Mouse (Mus musculus) c-Kit-positive CD71-negative TER-119-negative erythroid progenitor cells, embryonic 14.5 days (primary cell): ENCODE measurements around the gene Rab43.
A peak's percentile ranks its signal among the peaks of the same experiment; 100 is the strongest.
"Not testable (repeated sequence)": the region's sequence is repeated elsewhere in the genome, so short reads cannot be mapped to it uniquely, and the experiment has no call there.

Experiments used
- DNase-seq: peaks from one replicate; pipeline ENCODE4 v3.0.0-alpha.2; 2013; ENCODE audit warnings: low read depth

The Rab43 gene

DNA sequence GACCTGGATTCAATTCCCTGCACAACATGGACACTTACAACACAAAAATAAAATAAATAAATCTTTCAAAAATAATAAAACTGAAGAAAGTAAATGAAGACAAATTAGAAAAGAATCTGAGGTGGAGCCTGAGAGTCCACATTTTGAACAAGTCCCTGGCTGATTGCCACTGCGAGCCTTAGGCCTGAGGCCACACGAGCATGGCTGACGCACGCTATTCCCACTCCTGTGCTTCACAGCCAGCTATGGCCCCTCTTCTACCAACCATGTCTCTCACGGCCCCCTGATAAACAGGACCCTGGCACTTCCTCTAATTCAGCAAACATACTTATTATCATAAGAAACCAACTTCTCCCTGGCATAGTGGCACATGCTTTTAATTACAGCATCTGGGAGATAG is 25.3 kb downstream of the Rab43 start:
- DNase-seq: no peak

DNA sequence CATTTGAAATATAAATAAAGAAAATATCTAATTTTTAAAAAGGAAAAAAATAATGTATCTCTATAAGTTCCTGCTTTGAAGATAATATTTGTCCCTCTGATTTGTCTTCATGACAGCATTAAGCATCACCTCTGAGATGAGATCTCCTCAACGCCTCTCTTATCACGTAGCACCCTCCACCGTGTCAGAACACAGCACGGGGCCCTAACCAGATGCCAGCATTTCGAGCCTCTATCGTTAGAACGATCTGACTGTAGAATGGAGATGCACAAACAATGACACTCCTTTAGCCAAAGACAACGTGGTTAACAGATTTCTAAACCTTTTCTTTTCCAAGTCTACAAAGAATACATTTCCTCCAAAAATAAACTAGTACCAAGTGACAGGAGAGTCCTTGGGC is 27.9 kb downstream of the Rab43 start:
- no peak for DNase-seq

DNA sequence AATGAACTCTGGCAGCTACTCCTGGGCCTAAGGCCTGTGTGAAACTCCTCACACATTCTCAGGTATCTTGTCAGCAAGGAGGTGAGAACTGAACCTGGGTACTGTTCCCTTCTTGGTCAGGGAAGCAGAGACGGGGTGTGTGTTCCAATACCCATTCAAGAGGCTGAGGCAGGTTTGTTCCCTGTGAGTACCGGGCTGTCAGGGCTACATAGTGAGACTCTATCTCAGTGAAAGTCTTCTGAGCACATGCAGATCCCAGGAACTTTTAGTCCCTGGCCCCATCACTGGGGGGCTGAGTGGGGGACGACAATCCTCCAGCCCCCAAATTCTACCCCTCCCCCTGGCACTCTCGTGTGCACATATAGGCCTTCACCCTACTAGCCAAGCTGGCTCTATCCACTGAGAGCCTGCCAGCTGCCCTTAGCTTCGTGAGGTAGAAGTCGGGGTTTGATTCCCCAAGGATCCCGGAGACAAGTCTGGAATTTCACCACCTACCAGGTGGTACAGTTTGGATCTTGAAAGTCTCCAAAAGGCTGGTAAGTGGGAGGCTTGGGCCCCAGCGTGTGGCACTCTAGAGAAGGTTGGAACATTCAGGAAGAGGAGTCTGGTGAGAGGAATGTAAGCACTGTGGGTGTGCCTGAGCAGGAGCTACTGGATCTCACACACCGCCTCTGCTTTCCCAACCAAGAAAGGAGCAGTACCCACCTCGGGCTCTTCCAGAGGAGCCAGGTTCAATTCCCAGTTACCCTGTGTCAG is 31.2 kb downstream of the Rab43 start:
- DNase-seq: no peak

DNA sequence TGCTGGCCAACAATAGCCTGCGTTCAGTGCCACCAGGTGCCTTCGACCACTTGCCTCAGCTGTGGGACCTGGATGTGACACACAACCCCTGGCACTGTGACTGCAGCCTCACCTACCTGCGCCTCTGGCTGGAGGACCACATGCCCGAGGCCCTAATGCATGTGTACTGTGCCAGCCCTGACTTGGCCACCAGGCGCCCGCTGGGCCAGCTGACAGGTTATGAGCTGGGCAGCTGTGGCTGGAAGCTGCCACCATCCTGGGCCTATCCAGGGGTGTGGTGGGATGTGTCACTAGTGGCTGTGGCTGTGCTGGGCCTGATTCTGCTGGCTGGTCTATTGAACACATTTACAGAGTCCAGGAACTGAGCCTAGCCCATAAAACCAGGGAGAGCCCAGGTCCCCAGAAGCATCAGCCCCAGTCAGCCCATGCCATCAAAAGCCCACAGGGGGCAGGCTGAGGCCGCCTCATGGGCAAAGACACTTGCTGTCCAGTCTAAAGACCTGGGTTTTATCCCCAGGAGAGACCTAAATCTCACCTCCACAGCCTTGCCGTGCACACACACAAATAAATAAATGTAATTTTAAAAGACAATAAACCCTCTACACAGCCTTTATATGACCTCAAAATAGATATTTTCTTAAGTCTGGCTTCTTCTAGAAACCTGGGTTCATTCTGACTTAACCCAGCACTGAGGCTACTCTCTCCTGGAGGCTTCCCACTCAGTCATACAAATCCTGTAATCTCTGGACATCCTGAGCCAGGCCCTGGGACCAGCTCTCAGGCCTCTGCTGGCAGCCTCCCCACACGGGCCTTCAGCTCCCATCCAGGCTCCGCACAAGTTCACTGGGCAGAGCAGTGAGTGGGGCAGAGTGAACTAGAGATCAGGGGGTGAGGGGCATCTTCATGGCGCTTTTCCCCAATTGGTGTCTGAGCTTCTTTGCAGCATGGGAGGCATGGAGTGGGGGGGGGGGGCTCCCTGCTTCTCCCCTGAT is 32.5 kb downstream of the Rab43 start:
- no peak for DNase-seq

DNA sequence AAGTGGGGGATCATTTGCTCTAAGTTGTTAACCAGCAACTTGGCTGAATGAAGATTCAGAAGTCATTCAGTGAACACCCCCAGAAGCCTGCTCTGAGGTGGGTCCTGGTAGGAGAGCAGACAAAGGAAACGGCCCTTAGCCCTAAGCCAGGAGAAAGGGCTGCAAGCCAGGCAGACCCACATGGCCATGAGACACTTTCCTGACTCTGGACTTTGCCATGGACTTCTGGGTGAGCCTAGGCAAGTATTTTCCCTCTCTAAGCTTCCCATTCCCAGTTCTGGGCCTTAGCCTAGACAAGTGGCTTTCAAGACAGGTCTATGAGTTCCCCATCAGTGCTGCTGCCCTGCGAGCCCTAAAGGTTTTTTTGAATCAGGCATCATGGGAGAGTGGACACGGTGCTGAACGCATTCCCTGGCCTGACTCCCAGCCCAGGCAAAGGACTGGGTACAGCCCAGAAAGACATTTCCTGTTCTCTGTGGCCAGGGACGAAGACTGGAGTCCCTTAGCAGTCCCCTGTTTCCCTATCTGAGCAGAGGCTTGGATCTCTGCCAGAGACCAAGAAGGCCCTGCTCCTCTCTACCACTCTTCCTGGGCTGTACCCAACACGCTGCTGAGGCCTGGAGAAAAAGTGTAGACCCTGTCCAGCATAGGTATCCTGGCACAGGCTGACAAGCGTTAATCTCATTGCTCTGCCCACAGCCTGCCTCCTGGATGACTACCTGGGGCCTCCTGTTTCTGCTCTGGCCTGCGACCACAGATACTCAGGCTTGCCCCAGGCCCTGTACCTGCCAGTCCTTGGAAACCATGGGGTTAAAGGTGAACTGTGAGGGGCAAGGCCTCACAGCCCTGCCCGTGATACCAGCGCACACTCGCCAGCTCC is 33.4 kb downstream of the Rab43 start:
- no peak for DNase-seq

DNA sequence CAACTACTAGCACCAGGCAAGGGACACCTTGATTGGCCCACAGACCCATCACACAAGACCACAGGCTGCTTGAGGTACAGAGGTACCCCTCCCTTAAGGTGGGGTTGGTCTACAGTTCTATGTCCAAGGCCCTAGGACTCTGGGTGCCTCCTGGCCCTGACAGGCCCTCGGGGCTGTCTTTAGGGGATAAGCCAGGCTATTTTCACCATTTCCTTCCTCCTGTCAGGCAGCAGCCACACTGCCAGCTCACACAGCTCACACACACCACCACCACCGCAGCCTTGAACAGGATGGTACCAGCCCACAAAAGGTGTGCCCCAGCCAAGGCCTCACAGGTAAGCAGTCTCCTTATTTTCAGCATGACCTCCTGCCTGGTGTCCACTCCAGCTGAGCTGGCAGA is 34.1 kb downstream of the Rab43 start, which contains the start of gene Gp9:
Gene Gp9, plus strand, starts transcription at position 231 of the 400 bp plus-strand sequence.
- no peak for DNase-seq

DNA sequence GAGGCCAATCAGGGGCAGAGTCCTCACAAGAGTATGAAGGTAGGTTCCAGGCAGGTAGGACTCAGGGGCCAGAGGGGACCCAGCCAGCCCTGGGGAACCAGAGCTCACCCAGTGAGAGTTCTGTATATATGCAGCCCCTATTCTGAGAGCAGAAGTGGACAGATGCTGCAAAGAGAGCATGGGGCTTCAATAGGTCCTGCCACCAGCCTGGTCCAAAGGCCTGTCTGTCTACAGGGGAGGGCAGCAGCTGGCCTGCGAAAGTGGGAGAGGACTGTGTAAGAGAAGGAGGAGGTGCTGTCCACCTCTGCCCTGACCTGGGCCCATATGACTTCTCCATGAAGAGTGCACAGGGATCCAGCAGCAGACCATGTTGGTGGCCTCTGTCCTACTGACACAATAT is 35.3 kb downstream of the Rab43 start:
- DNase-seq: no peak

DNA sequence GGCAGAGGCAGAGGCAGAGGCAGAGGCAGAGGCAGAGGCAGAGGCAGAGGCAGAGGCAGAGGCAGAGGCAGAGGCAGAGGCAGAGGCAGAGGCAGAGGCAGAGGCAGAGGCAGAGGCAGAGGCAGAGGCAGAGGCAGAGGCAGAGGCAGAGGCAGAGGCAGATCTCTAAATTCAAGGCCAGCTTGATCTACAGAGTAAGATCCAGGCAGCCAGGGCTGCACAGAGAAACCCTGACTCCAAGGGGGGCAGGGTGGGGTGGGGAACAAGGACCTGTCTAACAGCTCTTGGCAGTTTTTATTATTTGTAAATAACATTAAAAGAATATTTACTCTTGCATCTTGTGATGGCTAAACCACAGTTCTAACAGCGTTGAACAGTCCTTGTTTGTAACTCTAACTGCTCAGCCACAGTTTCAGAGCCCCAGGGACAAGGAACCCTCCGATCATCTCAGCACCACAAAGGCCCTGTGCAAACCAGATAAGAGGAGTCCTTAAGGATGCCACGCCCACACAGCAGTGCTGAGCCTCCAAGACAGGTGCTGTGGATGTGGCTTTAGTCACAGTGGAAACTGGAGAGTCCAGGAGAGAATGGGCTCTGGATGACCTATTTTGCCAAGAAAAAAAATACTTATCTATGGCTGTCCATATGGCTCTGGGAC is 36.2 kb downstream of the Rab43 start:
- peak; percentile 68 for DNase-seq

DNA sequence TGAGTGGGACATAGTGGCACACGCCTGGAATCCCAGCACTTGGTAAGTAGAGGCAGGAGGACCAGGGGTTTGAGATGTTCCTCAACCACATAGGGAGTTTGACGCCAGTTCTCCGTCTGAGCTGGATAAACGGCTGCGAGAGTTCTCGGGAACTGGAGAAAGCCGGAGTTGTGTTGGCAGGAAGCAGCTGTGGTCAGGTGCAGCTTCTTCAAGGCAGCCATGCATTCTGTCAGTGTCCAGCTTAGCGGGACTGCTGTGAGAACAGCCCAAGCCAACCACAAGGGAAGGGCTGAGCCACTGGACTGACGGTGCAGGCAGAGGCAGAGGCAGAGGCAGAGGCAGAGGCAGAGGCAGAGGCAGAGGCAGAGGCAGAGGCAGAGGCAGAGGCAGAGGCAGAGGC is 37.1 kb downstream of the Rab43 start:
- no peak for DNase-seq

DNA sequence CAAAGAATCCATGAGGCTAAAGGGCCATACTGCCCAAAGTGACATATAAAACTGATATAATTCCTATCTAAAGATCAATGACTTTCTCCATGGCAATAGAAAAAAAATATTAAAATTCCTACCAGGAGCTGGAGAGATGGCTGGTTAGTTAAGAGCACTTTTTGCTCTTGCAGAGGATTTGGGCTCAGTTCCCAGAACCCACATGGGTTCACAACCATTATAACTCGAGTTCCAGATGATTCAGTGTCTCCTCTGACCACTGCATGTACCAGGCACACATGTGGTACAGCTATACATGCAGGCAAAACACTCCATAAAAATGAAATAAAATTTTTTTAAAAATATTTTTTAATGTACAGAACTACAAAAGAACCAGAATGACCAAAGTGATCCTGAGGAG is 37.5 kb downstream of the Rab43 start:
- no peak for DNase-seq

DNA sequence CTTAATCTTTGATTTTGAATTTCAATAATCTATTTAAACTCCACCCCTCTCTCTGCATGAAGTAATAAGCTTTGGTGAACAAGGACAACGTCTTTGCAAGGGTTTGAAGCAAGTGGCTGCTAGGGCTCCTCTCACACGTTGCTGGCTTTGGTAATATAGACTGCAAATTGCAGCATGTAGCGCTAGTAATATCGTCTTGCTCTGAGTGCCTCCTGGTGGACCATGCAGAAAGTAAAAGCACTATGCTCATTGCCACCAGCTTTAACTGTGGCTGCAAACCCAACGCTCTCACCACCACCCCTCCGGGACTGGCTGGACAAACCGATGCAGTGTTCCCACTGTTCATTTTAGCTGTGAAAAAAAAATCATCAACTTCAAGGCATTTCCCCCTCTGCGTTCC is 41.3 kb downstream of the Rab43 start:
- DNase-seq: no peak

DNA sequence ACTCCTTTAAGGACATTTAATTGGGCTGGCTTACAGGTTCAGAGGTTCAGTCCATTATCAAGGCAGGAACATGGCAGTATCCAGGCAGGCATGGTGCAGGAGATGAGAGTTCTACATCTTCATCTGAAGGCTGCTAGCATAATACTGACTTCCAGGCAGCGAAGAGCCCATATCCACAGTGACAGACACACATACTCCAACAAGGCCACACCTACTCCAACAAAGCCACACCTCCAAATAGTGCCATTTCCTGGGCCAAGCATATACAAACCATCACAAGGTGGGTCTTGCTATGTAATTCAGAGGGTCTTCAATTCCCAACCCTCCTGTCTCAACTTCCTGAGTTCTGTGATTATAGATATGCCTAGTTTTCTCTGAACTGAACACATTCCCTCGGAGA is 47.7 kb downstream of the Rab43 start:
- DNase-seq: not testable (repeated sequence)

DNA sequence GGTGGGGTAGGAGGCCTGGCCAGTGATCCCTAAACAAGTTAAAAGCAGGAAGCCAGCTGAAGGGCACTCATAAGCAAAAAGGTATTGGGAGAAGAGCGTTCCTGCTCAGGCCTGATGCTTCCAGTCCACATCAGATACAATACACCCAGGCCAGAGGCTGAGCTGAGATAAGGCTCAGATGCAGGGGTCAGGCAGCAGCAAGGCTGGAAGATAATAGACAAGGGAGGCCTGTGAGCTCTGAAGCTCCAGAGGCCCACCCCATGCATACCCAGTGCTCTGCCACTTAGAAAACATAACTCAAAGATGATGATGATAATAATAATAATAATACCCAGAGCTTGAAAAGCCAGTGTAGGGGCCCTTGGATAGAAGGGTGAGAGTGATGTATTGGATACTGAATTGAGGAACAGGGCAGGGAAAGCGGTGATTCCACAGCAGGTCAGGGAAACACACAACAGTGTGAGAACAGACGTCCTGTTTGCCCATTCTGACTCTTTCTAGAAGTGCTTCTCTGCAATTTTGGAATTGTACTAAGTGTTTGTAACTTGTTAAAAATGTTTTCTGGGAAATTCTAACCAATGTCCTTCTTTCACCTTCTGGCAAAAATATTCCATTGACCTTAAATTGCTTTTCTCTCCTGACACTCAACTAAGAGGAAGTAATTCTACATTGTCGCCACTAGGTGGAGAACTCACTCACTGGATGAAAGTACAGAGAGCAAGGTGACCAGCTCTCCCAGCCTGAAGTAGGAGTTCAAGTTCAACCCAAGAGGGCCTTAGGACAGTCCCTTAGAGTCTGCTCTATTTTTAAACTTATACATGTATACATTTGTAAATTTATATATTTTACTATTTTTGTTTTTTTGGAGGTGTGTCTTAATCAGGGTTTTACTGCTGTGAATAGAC is 48.3 kb downstream of the Rab43 start:
- DNase-seq: no peak

DNA sequence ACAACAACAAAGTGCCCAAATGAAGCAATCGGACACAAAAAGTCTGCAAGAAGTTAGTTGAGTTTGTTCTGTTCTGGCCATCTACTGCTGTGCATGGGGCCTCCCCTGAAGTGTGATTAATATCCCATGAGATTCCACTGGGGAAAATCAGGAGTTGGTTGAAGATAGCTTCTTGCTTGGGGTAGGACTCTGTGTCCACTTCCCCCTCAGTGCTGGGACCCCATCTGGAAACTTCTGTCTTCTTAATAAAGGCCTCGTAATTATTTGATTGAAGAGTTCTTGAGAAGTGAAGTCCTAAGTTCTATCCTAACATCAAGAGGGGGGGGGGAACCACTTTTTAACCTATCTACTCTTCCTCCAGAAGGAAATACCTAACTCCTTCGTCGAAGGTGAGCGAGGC is 49.8 kb downstream of the Rab43 start:
- no peak for DNase-seq

DNA sequence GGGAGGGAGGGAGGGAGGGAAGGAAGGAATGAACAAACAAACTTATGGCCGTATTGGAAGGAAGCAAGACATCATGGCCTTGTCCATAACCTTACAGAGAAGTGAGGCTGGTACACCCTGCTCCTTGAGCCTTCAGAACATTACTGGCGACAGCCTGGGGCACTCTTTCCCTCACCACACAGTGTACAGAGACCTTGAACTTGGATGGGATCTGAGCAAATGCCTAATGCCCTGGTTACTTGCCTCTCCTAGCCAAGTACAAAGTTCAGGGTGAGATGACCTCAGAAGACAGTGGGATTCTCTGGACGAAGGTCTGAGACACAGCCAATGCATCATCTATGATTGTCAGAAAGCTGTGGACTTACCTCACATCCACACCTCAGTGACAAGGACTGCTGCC is 52.1 kb downstream of the Rab43 start:
- no peak for DNase-seq

DNA sequence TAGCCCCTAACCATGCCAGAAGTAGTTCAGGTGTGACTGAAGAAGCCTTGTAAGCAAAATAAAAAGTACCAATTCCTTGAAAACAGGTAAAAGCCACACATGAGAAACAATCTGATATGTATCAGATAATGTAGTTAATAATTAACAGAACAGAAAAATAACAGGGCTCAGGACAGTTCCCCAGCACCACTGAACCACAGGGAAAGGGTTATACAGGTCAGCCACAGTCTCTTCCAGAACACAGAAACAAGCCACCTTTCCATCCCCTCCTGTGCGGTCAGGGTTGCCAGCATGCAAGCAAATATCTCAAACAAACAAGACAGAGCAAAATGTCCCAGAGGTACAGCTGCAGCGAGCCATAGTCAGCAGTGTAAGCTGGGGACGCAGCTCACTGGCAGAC is 52.6 kb downstream of the Rab43 start:
- no peak for DNase-seq

DNA sequence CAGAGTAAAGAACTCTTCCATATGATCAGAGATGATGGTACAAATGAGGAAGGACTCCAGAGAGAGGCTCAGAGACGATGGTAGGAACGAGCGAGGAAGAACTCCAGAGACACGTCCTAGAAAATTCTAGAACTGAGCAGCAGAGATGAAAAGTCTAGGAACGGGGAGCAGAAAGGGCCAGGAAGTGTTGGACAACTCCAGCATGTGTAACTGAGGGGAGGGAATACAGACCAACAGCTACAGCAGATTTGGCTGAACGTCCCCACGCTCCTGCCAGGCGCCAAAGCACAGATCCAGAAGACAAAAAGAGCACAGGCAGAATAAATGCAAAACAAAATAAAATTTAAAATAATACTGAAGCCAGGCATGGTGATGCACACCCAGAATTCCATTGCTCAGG is 55.1 kb downstream of the Rab43 start:
- DNase-seq: no peak

DNA sequence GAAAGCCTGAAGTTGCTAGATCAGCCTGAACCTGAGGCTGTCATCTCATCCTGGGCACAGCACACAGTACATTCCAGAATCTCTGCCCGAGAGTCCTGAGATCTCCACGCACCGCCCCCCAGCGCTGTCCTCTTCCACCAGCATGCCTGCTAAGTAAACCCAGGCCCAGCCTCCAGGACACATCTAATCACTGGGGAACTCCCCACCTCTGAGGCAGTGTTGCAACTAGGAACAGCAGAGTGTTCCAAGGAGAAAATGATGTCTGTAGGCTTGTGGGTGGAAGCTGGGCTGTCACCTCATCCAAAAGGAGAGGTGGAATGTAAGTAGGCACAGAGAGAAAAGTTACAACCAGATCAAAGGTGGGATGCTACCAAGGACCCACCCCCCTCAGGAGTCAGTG is 56.8 kb downstream of the Rab43 start:
- DNase-seq: no peak

DNA sequence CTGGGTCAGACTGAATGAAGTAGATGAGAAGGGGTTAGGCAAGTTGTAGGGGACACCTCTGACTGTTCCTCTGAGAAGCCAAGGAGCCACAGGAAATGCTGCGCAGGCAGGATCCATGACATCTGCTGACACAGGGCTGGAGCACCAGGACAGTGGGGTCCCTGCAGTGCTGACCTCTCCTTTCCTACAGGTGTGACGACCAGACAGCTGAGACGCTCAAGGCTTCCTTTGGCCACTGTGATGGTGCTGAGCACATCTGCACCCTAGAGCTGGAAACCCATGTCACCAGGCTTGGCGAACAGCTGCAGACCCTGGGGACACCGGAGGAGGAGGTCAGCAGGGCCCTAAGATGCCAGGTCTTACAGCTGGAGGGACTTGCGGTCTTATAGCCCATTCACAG is 60.4 kb downstream of the Rab43 start:
- no peak for DNase-seq

DNA sequence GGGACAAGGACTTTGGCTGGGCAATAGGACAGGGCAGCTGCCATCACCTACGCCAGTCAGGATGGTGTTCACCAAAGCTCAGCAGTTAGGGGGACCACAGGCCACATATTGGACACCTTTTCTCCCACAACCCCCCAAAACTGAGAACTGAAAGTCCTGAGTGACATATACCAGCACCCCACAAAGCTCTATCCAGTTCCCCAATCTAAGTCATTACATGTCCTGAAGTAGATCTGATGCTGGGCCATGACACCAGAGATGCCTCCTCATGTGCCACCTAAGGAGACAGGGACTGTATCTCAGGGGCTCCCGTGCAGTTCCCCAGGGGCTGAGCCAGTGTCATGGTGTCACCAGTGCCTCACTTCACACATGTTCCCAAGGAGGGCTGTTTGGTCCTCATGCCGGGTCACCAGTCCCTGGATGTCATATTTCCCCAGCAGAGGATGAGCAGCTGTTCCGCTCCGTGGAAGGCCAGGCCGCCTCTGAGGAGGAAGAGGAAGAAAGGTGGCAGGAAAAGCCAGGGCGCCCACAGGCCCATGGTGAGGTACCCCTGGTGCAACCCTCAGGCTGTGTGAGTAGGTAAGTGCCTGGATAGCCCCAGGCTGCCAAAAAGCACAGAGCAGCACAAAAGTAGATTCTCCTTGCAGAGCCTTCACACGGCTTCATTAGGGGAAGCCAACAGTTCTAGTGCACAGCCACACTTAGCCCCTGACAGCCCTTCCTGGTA is 61.6 kb downstream of the Rab43 start:
- no peak for DNase-seq
